Mouse (Mus musculus): ENCODE results near the gene Paxbp1.

The Paxbp1 gene

GRCm38 (mm10) chr16:90997822-90998221 is 46.5 kb downstream of the Paxbp1 start:
- no peak for DNase-seq (ENCODE audit: extremely low read depth, low read depth)

GRCm38 (mm10) chr16:90996327-90997243 is 47.8 kb downstream of the Paxbp1 start:
- DNase-seq (ENCODE audit: extremely low read depth, low read depth) = no peak

- DNase-seq (ENCODE audit: extremely low read depth, low read depth) = peak; percentile 64
Measured at GRCm38 (mm10) chr16:90995498-90995897, 48.8 kb downstream of the Paxbp1 start.

- peak; percentile 38 for DNase-seq (ENCODE audit: extremely low read depth, low read depth)
Measured at GRCm38 (mm10) chr16:90995023-90995422, 49.3 kb downstream of the Paxbp1 start.

DNA sequence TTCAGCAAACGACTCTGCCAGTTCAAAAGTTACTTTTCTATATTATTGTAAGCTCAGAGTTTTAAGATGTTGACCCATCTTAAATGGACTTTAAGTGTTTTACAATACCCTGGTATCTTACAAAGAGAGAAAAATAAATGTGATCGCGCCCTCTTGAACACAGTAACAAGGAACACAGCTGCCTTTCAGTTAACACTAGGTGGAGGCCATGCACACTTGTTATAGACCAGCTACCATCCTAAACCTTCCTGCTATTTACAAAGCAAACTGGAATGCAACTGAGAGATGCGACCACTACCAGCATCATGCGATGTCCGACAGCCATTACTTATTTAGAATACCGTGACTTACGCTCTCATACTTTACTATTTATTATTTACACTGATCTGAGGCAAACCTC is 55.2 kb downstream of the Paxbp1 start:
- DNase-seq (ENCODE audit: extremely low read depth, low read depth) = no peak

DNA sequence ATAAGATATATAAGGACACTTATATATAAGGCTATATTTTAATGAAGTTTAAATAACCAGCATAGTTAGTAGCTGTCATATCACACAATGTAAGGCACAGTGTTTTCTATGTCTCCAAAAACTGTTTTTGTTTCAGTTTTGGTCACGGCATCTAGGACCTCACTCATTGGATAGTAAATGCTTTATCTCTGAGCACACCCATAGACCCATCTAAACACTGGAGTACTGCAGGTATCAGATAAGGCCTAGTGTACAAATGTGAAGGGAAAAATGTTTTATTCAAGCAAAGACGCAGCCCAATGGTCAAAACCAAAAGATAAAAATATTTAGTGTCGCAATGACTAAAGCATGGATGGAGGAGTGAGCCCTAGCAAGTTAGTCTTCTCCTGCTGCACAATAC is 55.7 kb downstream of the Paxbp1 start:
- peak; percentile 72 for DNase-seq (ENCODE audit: extremely low read depth, low read depth)

GRCm38 (mm10) chr16:90988039-90988438 is 56.3 kb downstream of the Paxbp1 start:
- DNase-seq (ENCODE audit: extremely low read depth, low read depth) = no peak

DNA sequence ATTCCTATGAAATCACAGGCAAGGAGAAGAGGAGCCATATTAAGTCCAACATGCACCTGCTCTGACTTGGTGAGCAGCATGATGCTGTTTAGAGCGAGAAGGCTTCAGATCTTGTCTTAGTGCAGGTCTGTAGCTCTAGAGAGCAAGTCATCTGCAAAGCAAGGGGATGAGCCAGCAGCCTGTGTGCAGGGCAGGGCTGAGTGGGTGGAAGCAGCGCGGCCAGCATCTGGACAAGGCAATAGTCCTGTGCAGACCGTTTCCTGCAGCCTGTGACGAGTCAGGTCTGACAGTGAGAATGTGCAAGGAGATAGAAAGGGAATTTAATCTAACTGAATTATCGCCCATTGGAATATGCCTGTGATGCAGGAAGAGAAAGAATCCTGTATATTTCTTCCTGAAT is 73.3 kb downstream of the Paxbp1 start:
- DNase-seq (ENCODE audit: extremely low read depth, low read depth) = no peak

DNA sequence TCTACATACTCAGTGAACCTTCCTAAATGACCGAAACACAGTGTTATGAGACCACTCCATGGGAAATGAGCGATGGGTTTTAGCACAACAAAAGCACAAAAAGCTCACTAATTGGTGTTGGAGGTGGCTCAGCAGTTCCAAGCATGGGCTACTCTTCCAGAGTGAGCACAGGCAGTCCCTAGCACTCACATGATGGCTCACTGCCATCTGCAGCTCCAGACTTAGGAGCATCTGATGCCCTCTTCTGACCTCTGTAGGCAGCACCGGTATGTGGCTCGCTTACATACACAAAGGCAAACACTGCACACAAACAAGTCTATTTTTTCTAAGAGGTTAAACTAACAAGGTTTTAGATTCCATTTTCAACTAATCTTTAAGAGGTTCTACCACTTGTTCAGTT is 78.1 kb downstream of the Paxbp1 start:
- DNase-seq (ENCODE audit: extremely low read depth, low read depth) = no peak

DNA sequence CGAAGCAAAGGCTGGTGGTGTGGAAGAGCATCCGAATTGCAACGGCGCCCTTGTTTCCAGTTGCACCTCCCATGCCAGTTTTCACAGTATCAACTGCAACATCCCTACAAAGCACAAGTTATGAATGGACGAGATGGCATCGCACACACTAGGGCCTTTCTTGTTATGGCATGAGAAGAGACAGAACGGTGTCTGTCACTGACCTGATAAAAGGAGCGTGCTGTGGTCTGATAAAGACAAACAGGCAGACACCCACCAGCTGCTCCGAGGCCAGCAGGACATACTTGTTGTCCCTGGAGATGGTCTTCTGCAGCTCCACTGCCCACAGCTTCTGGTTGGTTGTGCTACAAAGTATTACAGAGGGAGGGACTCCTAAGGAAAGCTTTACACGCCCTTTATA is 80.0 kb downstream of the Paxbp1 start:
- no peak for DNase-seq (ENCODE audit: extremely low read depth, low read depth)

Measured in MEL-GATA-1-ER (cell line).